Mouse (Mus musculus) adrenal gland (tissue): ENCODE results near the gene Gm5728.
"Not testable (repeated sequence)": the region's sequence is repeated elsewhere in the genome, so short reads cannot be mapped to it uniquely, and the experiment has no call there.

Experiments used
- intact Hi-C: fragments of 180-260 bp; cut with DNase I; formaldehyde crosslinking; loops from one replicate; pipeline ENCODE4 v1.15.1; 2025
- long read RNA-seq, 2 experiments: library from polyadenylated mRNA; unstranded; transcript quantifications; one replicate each; pipeline ENCODE4 v2.0.0; 2020; ENCODE audit warnings: borderline replicate concordance in 1 of 2; ENCODE audit not compliant: insufficient replicate concordance in 1 of 2

Gm5728 gene
- long read RNA-seq, experiment 1 = 0 reads
- long read RNA-seq, experiment 2 = 0 reads

DNA sequence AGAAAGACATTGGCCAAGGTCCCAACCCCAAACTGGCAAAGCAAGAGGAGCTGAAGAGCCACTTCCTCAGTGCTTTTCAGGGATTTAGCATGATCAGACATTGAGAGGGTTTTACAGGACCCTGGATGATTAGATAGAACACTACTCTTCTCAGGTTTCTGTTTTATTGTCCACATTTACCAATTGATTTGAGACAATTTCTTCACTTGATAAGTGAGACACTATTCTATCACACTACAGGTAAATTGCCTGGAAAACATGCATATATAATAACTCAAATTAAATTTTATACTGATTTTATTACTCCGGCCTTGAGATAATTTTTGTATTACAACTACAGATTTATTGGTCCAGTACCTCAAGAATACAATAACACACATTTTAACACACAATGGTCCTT lies at the start of gene Gm5728:
Gene Gm5728, minus strand, starts transcription at position 101 of the 400 bp plus-strand sequence.
- intact Hi-C loops = not testable (repeated sequence)

DNA sequence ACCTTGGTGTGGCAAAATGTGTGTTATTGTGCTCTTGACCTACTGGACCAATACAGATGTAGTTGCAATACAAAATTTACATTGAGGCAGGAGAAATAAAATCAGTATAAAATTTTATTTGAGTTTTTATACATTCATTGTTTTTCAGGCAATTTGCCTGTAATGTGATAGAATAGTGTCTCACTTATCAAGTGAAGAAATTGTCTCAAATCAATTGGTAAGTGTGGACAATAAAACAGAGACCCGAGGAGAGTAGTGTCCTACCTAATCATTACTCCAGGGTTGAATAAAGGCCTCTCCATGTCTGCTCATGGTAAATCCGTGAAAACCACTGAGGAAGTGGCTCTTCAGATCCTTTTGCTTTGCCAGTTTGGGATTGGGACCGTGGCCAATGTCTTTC lies 42.4 kb upstream of the Gm5728 start, which contains the start of gene Vmn1r100:
Gene Vmn1r100, plus strand, starts transcription at position 301 of the 400 bp plus-strand sequence.
- intact Hi-C loops = not testable (repeated sequence)

- intact Hi-C loops = not testable (repeated sequence)
These were observed 41.2 kb downstream of the Gm5728 start, which contains the start of gene Gm4133 for GRCm38 (mm10) chr7:20333965-20334364. TSS of gene Gm4133 (minus strand) at chr7:20334065.
